Mouse (Mus musculus): ENCODE data around the gene Pla2g3.

Pla2g3 gene

GRCm38 (mm10) chr11:3492748-3493147 lies 4.7 kb downstream of the Pla2g3 start:
- DNase-seq (ENCODE audit: low read depth in 1 of 2, low spot score in 2 of 2) = no peak

DNA sequence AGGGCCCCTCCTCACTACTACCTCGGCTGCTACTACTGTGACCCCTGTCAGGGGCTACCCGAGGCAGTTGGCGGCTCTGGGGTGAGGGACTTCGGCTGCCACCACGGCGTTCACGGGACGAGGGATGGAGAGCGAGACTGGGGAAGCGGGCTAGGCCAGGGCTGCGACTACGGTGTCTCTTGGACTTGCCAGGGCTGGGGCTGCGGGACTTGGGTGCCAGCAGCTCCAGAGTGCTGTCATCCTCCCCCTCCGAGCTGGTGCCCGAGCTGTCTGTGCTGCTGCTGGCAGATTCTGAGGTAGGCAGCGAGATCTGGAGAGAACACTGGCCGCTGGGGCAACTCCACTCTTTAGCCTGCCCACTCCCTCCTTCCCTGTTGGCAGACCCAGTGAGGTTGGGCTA lies 6.8 kb downstream of the Pla2g3 start:
- DNase-seq (ENCODE audit: low read depth in 1 of 2, low spot score in 2 of 2) = no peak

GRCm38 (mm10) chr11:3495496-3495895 lies 7.4 kb downstream of the Pla2g3 start:
- no peak for DNase-seq (ENCODE audit: low read depth in 1 of 2, low spot score in 2 of 2)

- DNase-seq (ENCODE audit: low read depth in 1 of 2, low spot score in 2 of 2) = no peak
Measured at GRCm38 (mm10) chr11:3496756-3497155, 8.7 kb downstream of the Pla2g3 start.

DNA sequence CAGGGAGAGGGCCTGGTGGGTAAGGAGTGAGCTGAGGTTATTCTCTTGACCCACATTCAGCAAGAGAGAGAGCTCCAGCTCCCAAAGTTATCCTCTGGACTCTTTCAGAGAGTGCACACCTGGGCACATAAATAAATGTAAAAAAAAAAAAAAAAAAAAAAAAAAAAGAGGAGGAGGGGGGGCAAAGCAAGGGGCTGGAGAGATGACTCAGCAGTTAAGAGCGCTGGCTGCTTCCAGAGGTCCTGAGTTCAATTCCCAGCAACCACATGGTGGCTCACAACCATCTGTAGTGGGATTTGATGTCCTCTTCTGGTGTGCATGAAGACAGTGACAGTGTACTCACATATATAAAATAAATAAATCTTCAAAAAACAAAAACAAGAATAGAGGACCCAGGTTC lies 9.2 kb downstream of the Pla2g3 start:
- no peak for DNase-seq (ENCODE audit: low read depth in 1 of 2, low spot score in 2 of 2)

GRCm38 (mm10) chr11:3502057-3502456 lies 14.0 kb downstream of the Pla2g3 start:
- DNase-seq (ENCODE audit: low read depth in 1 of 2, low spot score in 2 of 2) = no peak

GRCm38 (mm10) chr11:3502459-3503072 lies 14.5 kb downstream of the Pla2g3 start:
- no peak for DNase-seq (ENCODE audit: low read depth in 1 of 2, low spot score in 2 of 2)

DNA sequence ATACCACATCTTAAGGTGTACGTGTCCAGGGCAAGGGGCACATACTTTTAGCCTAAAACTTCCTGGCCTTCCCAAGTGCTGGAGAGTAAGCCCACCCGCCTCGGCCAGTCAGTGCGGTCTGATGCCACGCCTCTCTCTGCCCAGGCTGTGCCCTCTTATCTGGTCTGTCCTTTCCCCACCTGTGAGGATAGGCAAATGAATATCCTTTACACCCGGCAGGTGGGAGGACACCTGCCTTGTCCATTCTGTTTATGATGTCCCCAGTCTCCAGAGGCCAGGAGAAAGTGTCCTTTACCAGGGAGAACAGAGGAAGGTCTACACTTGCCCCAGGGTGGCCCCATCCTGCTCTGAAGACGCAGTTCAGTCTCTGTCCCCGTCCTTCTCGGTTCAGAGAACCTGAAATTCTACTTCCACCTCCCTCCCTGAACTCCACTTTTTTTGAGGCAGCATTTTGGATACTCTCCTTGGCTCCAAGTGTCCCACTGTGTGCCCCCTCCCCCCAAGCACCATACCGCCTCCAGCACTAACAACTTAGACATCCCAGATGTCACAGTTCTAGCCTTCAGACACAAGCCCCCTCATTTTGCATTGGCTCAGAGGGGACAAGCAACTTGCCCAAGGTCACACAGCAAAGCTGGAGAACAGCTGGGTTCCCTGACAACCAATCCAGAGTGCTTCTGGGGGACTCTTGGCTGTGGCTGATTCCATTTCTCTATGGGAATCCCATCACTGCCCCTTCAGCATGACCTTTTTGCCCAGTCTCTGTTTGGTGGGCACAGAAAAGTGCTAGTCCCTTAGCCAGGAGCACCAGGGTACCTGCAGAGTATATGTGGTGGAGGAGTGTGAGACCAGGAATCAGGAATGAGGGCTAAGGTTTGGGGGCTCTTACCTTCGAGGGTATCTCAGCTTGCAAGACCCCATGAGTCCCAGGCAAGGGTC lies 15.9 kb downstream of the Pla2g3 start:
- DNase-seq (ENCODE audit: low read depth in 1 of 2, low spot score in 2 of 2) = no peak

DNA sequence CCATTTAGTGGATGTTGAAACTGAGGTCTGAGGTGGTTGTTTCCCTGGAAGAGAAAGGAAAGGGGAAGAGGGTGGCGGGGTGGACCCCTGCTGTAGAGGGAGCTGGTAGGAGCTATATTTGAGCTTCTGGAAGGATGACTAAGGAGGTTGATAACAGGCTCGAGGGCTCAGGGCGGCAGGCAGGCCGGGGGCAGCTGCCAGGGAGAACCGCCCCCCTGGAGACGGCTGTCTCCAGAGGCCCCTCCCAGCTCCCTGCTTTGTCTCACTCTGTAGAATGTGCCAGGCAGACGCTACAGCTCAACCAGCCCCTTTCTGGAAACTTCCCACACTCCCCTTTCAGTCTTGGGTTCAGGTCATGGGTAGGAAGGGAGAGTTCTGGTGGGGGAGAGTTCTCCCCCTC lies 20.1 kb downstream of the Pla2g3 start:
- no peak for DNase-seq (ENCODE audit: low read depth in 1 of 2, low spot score in 2 of 2)

- DNase-seq (ENCODE audit: low read depth in 1 of 2, low spot score in 2 of 2) = no peak
Measured at GRCm38 (mm10) chr11:3509181-3510085, 21.3 kb downstream of the Pla2g3 start.

DNA sequence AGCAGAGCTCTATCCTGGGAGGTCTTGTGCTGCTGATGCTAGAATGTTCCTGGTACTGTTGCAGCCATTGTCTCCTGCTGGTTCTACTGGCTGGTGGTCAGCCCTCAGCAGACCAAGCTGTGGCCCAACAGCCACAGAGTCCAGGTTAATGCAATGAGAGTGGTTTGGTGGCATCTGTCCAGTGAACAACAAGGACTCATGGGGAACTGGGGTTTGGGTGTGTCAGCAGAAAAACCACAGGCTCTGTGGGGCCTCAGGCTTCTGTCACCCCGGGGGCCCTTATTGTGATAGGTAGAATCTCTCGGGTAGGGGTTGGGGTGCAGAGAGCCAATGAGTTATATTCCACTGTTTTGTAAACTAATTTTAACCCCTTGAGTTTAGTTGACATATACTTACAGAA lies 22.2 kb downstream of the Pla2g3 start:
- DNase-seq (ENCODE audit: low read depth in 1 of 2, low spot score in 2 of 2) = peak in 1 of 2 experiments; percentile 30

DNA sequence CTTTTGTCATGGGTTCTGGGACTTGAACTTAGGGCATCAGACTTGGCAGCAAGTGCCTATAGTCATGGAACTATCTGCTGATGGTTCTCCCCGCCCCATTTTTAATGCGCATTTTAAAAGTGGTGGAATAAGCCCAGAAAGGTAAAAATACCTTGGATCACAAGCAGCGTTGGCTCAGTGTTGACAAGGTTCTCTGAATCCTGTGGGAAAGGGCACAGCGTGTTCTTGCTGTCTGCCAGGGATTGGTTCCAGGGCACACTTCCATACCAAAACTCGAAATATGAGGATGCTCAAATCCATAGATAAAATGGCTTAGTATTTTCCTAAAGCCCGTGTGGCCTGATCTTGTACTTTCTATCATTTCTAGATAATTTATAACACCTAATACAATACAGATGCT lies 25.2 kb downstream of the Pla2g3 start:
- DNase-seq (ENCODE audit: low read depth in 1 of 2, low spot score in 2 of 2) = no peak

- peak; percentile 57 to 71 for DNase-seq (ENCODE audit: low read depth in 1 of 2, low spot score in 2 of 2)
Measured at GRCm38 (mm10) chr11:3514529-3515054, 26.5 kb downstream of the Pla2g3 start, which contains the start of gene Selenom. Gene Selenom, plus strand, starts transcription at chr11:3514684.

GRCm38 (mm10) chr11:3515216-3515615 lies 27.1 kb downstream of the Pla2g3 start:
- no peak for DNase-seq (ENCODE audit: low read depth in 1 of 2, low spot score in 2 of 2)

DNA sequence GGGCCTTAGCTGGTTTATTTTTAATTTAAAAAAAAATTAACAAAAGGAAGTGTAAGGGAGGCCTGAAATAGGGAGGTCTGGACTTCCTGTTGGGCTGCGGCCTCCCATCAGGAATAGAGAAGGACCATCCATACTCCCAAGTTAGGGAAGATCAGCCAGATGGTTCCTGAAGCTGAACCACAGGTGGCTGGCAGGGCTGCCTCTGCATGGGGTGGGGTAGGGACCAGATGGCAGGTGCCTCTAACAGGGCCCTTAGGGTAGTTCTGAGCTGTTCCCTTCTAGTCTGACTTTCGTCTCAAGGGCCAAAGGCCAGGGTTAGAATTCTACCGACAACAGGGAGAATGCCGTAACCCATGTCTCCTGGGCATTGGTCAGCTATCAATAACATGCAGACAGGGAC lies 27.6 kb downstream of the Pla2g3 start:
- DNase-seq (ENCODE audit: low read depth in 1 of 2, low spot score in 2 of 2) = no peak

- DNase-seq (ENCODE audit: low read depth in 1 of 2, low spot score in 2 of 2) = no peak
Measured at GRCm38 (mm10) chr11:3516121-3516520, 28.0 kb downstream of the Pla2g3 start.

DNA sequence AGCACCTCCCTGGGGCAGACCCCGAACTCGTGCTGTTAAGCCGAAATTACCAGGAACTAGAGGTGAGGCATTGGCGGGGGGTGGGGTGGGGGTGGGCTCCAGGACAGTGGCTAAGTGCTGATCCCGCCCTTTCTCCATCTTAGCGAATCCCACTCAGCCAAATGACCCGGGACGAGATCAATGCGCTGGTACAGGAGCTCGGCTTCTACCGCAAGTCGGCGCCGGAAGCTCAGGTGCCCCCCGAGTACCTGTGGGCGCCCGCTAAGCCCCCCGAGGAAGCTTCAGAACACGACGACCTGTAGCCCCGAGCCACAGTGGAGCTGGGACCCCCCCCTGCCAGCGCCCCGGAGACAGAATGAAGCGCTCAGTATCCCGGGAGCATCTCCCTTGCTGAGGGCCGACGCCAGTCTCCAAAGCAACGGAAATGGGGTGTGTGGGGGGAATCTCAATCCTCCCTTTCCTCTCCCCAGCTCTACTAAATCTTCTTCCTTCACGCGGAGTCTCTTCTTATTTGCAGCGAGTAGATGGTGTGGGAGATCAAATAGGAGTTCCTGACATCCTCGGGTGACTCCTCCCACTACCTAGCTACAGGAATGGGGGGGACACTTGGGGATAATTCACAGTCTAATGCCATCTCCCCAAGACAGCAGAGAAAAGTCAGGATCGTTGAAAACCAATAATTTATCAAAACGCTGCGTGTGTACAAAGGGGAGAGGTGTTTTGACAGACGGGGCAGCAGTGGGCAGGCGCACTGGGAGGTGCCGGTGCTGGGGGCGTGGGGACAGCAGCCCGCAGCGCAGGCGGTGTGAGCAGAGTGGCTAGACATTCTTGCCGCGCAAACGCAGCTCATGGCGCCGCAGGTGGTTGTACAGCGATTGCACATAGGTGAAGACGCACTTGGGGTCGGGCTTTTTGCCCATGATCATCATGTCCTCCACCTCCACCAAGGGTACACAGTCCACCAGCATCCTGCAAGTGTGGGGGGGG lies 29.1 kb downstream of the Pla2g3 start:
- DNase-seq (ENCODE audit: low read depth in 1 of 2, low spot score in 2 of 2) = no peak

- no peak for DNase-seq (ENCODE audit: low read depth in 1 of 2, low spot score in 2 of 2)
Measured at GRCm38 (mm10) chr11:3517846-3518732, 30.0 kb downstream of the Pla2g3 start.

Measured in monocyte, adult 2 months (primary cell).